Mouse (Mus musculus) thymus, adult 18-20 months (tissue): Measurements from ENCODE around the gene Frrs1l.
A peak's percentile ranks its signal among the peaks of the same experiment; 100 is the strongest.

Experiments used
- DNase-seq, 2 experiments: peaks; one replicate each; pipeline ENCODE4 v3.0.0; 2022; ENCODE audit warnings: mixed read lengths in 2 of 2

The Frrs1l gene

GRCm38 (mm10) chr4:56990215-56990584, at the start of gene Frrs1l:
Gene Frrs1l, minus strand, starts transcription at chr4:56990391.
- no peak for DNase-seq

- DNase-seq: no peak
These were observed 49.2 kb upstream of the Frrs1l start for GRCm38 (mm10) chr4:57039127-57040031.

GRCm38 (mm10) chr4:57037554-57037953, 47.4 kb upstream of the Frrs1l start:
- no peak for DNase-seq

GRCm38 (mm10) chr4:57034169-57034568, 44.0 kb upstream of the Frrs1l start:
- DNase-seq: no peak

- no peak for DNase-seq
These were observed 41.2 kb upstream of the Frrs1l start for GRCm38 (mm10) chr4:57031440-57031839.

GRCm38 (mm10) chr4:57027954-57028353, 37.8 kb upstream of the Frrs1l start:
- no peak for DNase-seq

- no peak for DNase-seq
These were observed 33.3 kb upstream of the Frrs1l start for GRCm38 (mm10) chr4:57023527-57023926.

GRCm38 (mm10) chr4:57021288-57021687, 31.1 kb upstream of the Frrs1l start:
- no peak for DNase-seq

GRCm38 (mm10) chr4:57017229-57017628, 27.0 kb upstream of the Frrs1l start:
- peak; percentile 23 to 34 for DNase-seq

- DNase-seq: no peak
These were observed 26.4 kb upstream of the Frrs1l start for GRCm38 (mm10) chr4:57016366-57017171.

- DNase-seq: no peak
These were observed 24.8 kb upstream of the Frrs1l start for GRCm38 (mm10) chr4:57015032-57015431.

GRCm38 (mm10) chr4:57011454-57012046, 21.4 kb upstream of the Frrs1l start:
- DNase-seq: no peak

GRCm38 (mm10) chr4:57010919-57011318, 20.7 kb upstream of the Frrs1l start:
- no peak for DNase-seq

GRCm38 (mm10) chr4:57010425-57010824, 20.2 kb upstream of the Frrs1l start:
- DNase-seq: no peak

- DNase-seq: no peak
These were observed 17.5 kb upstream of the Frrs1l start for GRCm38 (mm10) chr4:57007717-57008116.

- DNase-seq: no peak
These were observed 14.8 kb upstream of the Frrs1l start for GRCm38 (mm10) chr4:57005011-57005410.

- no peak for DNase-seq
These were observed 13.7 kb upstream of the Frrs1l start for GRCm38 (mm10) chr4:57003886-57004285.

- DNase-seq: no peak
These were observed 12.6 kb upstream of the Frrs1l start for GRCm38 (mm10) chr4:57002751-57003150.

GRCm38 (mm10) chr4:57001437-57001836, 11.2 kb upstream of the Frrs1l start:
- no peak for DNase-seq

GRCm38 (mm10) chr4:56993331-56993730, 3.1 kb upstream of the Frrs1l start:
- peak; percentile 14 to 22 for DNase-seq

- no peak for DNase-seq
These were observed 1.8 kb upstream of the Frrs1l start for GRCm38 (mm10) chr4:56991951-56992350.

- DNase-seq: no peak
These were observed 568 bp downstream of the Frrs1l start for GRCm38 (mm10) chr4:56989431-56990214.
